Mouse (Mus musculus) left cerebral cortex, adult 2 months (tissue): Measurements from ENCODE around the gene Chd5. TPM values are rescaled to one million over a fixed set of nuclear protein-coding genes. Genes with fewer than 3 reads are reported as not detected.

Source experiments
- DNase-seq, 2 experiments: peaks; one replicate each; pipeline ENCODE4 v3.0.0; 2021 to 2022; ENCODE audit warnings: low spot score in 2 of 2, mixed read lengths in 1 of 2; ENCODE audit errors: extremely low spot score in 1 of 2
- H3K27ac ChIP-seq: fragments of 200-600 bp; 2 replicates; pipeline ENCODE4 v1.8.1; 2022
- H3K4me3 ChIP-seq: fragments of 200-600 bp; 2 replicates; pipeline ENCODE4 v1.8.1; 2022
- CTCF ChIP-seq: fragments of 200-600 bp; IDR thresholded peaks from 2 replicates; pipeline ENCODE4 v1.8.1; 2022; ENCODE audit warnings: antibody characterized with exemption, mild to moderate bottlenecking, moderate library complexity
- intact Hi-C: fragments of 180-260 bp; cut with DNase I; formaldehyde crosslinking; loops from one replicate; pipeline ENCODE4 v1.15.1; 2025
- total RNA-seq, 2 experiments: library from RNA; stranded (reverse); gene quantifications; 2 replicates each; pipeline ENCODE4 v1.2.3; 2021

The Chd5 gene
- total RNA-seq, 2 experiments from 2014 or later, result 176 to 194 TPM

DNA sequence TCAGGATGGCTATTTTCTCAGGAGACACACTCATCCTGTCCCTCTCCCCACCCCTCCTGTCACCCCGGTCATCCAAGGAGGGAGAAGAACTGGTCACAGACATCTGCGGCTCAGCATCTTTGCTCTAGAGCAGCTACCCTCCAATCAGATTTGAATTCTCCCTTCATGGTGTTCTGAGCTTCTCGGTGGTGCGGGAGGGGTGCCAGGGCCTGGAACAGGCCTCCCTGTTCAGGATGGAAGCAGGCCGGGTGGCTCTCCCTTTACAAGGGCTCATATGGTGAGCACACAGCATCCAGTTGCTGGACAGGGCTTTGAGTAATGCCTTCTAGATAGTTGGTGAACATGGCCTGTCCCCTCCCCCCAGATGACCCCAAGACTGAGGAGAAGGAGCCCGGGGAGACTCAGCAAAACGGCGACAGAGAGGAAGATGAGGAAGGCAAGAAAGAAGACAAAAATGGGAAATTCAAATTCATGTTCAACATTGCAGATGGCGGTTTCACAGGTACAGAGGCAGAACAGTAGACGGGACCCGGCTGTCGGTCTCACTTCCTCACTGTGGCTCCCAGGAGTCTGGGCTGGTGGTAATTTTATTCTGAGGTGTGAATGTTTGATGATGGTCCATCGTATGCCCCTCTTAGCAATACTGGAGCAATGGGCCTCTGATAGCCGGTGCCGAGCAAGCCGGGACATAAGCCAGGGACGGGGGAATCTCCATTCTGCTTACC is 44.2 kb downstream of the Chd5 start:
- intact Hi-C loops, result loop anchor here (5.0 kb wide), 1 partner anchor 210 kb away; no protein-coding TSS in a partner anchor
- peak overlapping the region; percentile 47 for H3K27ac ChIP-seq
- no peak for TF ChIP-seq CTCF

DNA sequence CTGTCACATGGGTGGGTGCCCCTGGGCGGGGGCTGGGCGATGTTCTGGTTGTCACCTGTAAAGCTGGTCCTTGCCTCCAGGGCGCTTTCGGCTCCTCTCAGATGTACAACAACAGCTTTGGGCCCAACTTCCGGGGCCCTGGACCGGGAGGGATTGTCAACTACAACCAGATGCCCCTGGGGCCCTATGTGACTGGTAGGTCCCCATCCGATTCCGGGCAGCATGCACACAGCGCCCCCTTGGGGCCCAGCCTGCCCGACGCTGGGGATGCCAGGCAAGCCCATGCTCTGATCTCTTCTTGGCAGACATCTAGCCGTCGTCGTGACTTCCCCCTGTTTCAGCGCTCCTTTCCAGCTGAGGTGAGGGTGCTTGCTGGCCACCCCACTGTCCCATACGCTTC is 47.2 kb downstream of the Chd5 start:
- intact Hi-C loops, result no loop called here

More for the DNA sequence above, 44.2 kb downstream of the Chd5 start:
- no peak for DNase-seq
- H3K4me3 ChIP-seq, result no peak overlapping the region

DNA sequence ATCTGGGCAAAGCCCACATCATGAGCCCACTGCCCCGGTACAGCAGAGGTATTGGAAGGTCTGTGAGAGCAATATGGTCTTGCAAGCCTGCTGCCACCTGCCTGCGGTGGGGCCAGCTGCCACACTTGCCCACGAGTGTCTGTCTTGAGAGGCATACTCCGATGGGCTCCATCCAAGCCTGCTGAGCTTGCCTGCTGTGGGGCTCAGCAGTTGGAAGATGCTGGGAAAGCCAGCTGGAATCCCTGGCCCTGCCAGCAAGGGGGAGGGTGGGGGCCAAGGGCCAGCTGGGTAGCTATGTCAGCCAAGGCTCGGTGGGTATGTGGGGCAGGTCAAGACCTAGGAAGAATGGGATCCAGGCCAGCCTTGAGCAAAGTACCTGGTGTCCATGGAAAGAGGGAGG is 53.7 kb downstream of the Chd5 start:
- H3K4me3 ChIP-seq, result no peak overlapping the region
- intact Hi-C loops, result loop anchor here (5.0 kb wide), 1 partner anchor 40 kb away; no protein-coding TSS in a partner anchor
- no peak; the same call in 1 of the 2 replicates for TF ChIP-seq CTCF
- peak in 1 of 2 experiments; percentile 54 for DNase-seq
- H3K27ac ChIP-seq, result peak overlapping the region; percentile 78

More for the DNA sequence above, 47.2 kb downstream of the Chd5 start:
- no peak overlapping the region for H3K4me3 ChIP-seq
- DNase-seq, result no peak
- no peak overlapping the region for H3K27ac ChIP-seq
- peak; percentile 59 for TF ChIP-seq CTCF

GRCm38 (mm10) chr4:152392627-152393026 is 54.2 kb downstream of the Chd5 start:
- peak overlapping the region; percentile 78 for H3K27ac ChIP-seq
- DNase-seq, result no peak
- intact Hi-C loops, result loop anchor here (5.0 kb wide), 1 partner anchor 40 kb away; no protein-coding TSS in a partner anchor
- no peak for TF ChIP-seq CTCF
- H3K4me3 ChIP-seq, result no peak overlapping the region

- H3K27ac ChIP-seq, result no peak overlapping the region
- DNase-seq, result no peak
- intact Hi-C loops, result no loop called here
- no peak overlapping the region for H3K4me3 ChIP-seq
- TF ChIP-seq CTCF, result no peak
Measured at GRCm38 (mm10) chr4:152398926-152399325, 60.5 kb downstream of the Chd5 start.

- intact Hi-C loops, result no loop called here
- DNase-seq, result no peak
- no peak for TF ChIP-seq CTCF
Measured at GRCm38 (mm10) chr4:152405143-152405542, 66.7 kb downstream of the Chd5 start.

GRCm38 (mm10) chr4:152405671-152406201 is 67.3 kb downstream of the Chd5 start:
- DNase-seq, result no peak
- Histone ChIP-seq H3K27ac (peak overlapping the region; percentile 89), H3K4me3 (no peak overlapping the region)
- no peak for TF ChIP-seq CTCF
- intact Hi-C loops, result loop anchor here (2.0 kb wide), 1 partner anchor 27 kb away; no protein-coding TSS in a partner anchor

More at GRCm38 (mm10) chr4:152405143-152405542, 66.7 kb downstream of the Chd5 start:
- H3K27ac ChIP-seq, result peak overlapping the region; percentile 89
- no peak overlapping the region for H3K4me3 ChIP-seq

DNA sequence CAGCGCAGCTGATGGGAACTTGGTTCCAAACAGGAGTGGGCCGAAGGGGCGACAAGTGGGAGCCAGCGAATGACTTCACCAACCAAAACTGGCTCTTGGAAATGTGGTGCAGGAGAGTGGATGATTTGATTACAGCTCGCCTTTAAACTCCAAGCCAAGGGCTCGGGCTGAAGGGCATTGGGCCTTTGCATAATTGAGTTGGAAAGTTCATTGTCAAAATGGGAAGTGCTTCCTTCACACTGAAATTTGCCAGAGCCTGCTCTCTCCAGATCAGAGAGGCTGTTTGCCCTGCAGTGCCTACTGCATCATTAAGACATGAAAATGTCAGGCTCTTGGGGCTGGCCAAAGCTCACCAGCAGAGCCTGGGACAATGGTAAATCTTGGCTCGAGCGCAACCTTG is 68.1 kb downstream of the Chd5 start:
- intact Hi-C loops, result loop anchor here (2.0 kb wide), 1 partner anchor 26 kb away; no protein-coding TSS in a partner anchor
- no peak for TF ChIP-seq CTCF

GRCm38 (mm10) chr4:152410961-152411360 is 72.5 kb downstream of the Chd5 start:
- intact Hi-C loops, result no loop called here
- Histone ChIP-seq H3K27ac (peak overlapping the region; percentile 44; the same call in 1 of the 2 replicates), H3K4me3 (no peak overlapping the region)
- DNase-seq, result no peak
- TF ChIP-seq CTCF, result no peak

More for the DNA sequence above, 68.1 kb downstream of the Chd5 start:
- no peak for DNase-seq
- peak overlapping the region; percentile 89 for H3K27ac ChIP-seq
- H3K4me3 ChIP-seq, result no peak overlapping the region

GRCm38 (mm10) chr4:152412524-152413080 is 74.2 kb downstream of the Chd5 start:
- no peak for TF ChIP-seq CTCF
- intact Hi-C loops, result no loop called here
- Histone ChIP-seq H3K4me3 (no peak overlapping the region), H3K27ac (peak overlapping the region; percentile 16)
- DNase-seq, result no peak

DNA sequence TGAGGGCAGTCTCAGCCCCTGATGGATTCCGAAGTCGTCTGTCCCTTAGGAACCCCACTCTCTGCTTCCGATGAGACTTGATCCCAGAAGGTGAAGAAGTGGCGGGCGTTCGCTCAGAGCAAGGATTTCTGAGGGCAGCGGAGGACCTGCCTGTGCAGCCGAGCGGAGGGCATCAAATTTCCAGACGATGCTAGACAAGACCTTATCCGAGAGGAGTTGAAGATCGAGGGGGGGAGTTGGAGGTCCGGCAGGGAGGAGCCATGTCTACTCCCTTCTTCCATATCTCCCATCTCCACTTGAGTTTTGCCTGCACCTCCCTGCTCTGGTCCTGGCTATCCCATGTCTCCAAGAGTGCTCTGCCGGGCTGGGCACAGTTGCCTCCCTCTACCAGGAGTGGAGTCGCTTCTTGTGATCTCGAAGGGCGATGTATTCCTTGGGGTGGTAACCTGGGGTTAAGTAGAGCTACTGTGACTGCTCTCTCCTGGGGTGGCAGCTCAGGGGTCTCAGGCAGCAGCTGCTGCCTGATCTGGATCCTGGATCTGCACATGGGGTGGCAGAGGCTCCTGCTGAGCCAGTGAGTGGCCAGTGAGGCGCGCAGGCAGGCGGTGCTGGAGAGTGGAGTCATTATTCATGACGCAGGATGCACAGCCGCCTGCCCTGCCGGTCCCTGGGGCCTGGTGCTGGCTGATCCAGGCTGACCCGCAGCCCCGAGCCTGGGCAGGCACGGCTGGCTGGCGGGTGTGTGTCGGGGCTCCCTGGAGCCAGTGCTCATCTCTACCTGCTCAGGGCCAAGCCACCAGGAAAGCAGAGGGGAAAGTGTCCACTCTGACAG is 80.0 kb downstream of the Chd5 start:
- H3K27ac ChIP-seq, result no peak overlapping the region
- TF ChIP-seq CTCF, result no peak
- no peak overlapping the region for H3K4me3 ChIP-seq
- no peak for DNase-seq
- intact Hi-C loops, result no loop called here
